Comparison of ENCODE assay signal across 20 mouse cellular contexts in genomic region chr11:35782444-35782843, GRCm38 (mm10). TPM values are rescaled to one million over a fixed set of nuclear protein-coding genes. Genes with fewer than 3 reads are reported as not detected.
"Had no signal": no experiment of that assay in that cellular context is flagged by ENCODE, and none has a peak within 500 bp of the region (broad histone marks: within the 10 kb centered on the region; RNA-seq: fewer than 3 reads in every experiment).

No protein-coding gene starts in this region.

- H3K27ac ChIP-seq: liver, embryonic 15.5 days; lung, embryonic 15.5 days; macrophage; midbrain, embryonic 13.5 days; midbrain, embryonic 15.5 days; neural tube, embryonic 12.5 days; stomach, embryonic 15.5 days; stomach, postnatal 0 days had no signal

- DNase-seq: lung, adult 2 months; lung, postnatal 14 days; lung, postnatal 36 days; right cerebral cortex, postnatal 14 days; thymus, adult 2 months; thymus, postnatal 25 days; thymus, postnatal 4 days had no signal

- ATAC-seq: lung, postnatal 0 days; midbrain, embryonic 13.5 days; midbrain, embryonic 15.5 days had no signal

- H3K4me1 ChIP-seq: liver, embryonic 15.5 days; lung, embryonic 15.5 days; megakaryocyte, embryonic 14.5 days; midbrain, embryonic 13.5 days; midbrain, embryonic 15.5 days; neural tube, embryonic 12.5 days; stomach, embryonic 15.5 days had no signal

- H3K4me3 ChIP-seq: liver, embryonic 15.5 days; lung, embryonic 15.5 days; megakaryocyte, embryonic 14.5 days; midbrain, embryonic 13.5 days; midbrain, embryonic 15.5 days; neural tube, embryonic 12.5 days; stomach, embryonic 15.5 days had no signal

- H3K4me2 ChIP-seq: liver, embryonic 15.5 days; lung, embryonic 15.5 days; midbrain, embryonic 13.5 days; midbrain, embryonic 15.5 days; neural tube, embryonic 12.5 days; stomach, embryonic 15.5 days had no signal

- H3K9me3 ChIP-seq: liver, embryonic 15.5 days; lung, embryonic 15.5 days; megakaryocyte, embryonic 14.5 days; midbrain, embryonic 13.5 days; neural tube, embryonic 12.5 days; stomach, embryonic 15.5 days had no signal

- H3K27me3 ChIP-seq: liver, embryonic 15.5 days; lung, embryonic 15.5 days; megakaryocyte, embryonic 14.5 days; midbrain, embryonic 13.5 days; midbrain, embryonic 15.5 days; neural tube, embryonic 12.5 days; stomach, embryonic 15.5 days had no signal

- H3K9ac ChIP-seq: liver, embryonic 15.5 days; liver, postnatal 0 days; lung, embryonic 15.5 days; midbrain, embryonic 13.5 days; midbrain, embryonic 15.5 days; neural tube, embryonic 12.5 days; stomach, embryonic 15.5 days had no signal

RNA-seq across cellular contexts. Expression of gene Fbll1, which starts 16.2 kb away (rescaled TPM):
- polyA plus RNA-seq: liver, embryonic 15.5 days; liver, postnatal 0 days; lung, adult 2 months; lung, postnatal 0 days; macrophage; spleen, adult 2 months; urinary bladder, adult 2 months had no signal
